30 mouse cellular contexts compared by ENCODE assay signal in genomic region chr8:128696701-128697397, GRCm38 (mm10). TPM values are rescaled to one million over a fixed set of nuclear protein-coding genes. Genes with fewer than 3 reads are reported as not detected.
DNase-seq lines count a peak whose midpoint lies in the region; ATAC-seq and TF ChIP-seq lines count a peak whose summit lies in the region.
"Had no signal": no experiment of that assay in that cellular context is flagged by ENCODE, and none has a peak within 500 bp of the region (broad histone marks: within the 10 kb centered on the region; RNA-seq: fewer than 3 reads in every experiment).

No protein-coding gene starts in this region.

- H3K27ac ChIP-seq in lung, embryonic 15.5 days = peak overlapping the region; percentile 10; the same call in 1 of the 2 replicates
- H3K27ac ChIP-seq in lung, postnatal 0 days (ENCODE audit: low read length) = no peak overlapping the region
- H3K27ac ChIP-seq in liver, embryonic 14.5 days = peak overlapping the region; percentile 69
- H3K27ac ChIP-seq: forebrain, embryonic 10.5 days; forebrain, embryonic 15.5 days; hindbrain, embryonic 10.5 days; hindbrain, embryonic 15.5 days; kidney, embryonic 15.5 days; layer of hippocampus, adult 2 months; left cerebral cortex, adult 2 months; limb, embryonic 12.5 days; neural tube, embryonic 12.5 days had no signal

- no peaks in the 10 kb centered on the region for H3K9me3 ChIP-seq in lung, embryonic 15.5 days
- no peaks in the 10 kb centered on the region for H3K9me3 ChIP-seq in lung, postnatal 0 days (ENCODE audit: low read length)
- H3K9me3 ChIP-seq in liver, embryonic 14.5 days (ENCODE audit: control insufficient read depth, low read length) = no peaks in the 10 kb centered on the region
- H3K9me3 ChIP-seq: forebrain, embryonic 10.5 days; forebrain, embryonic 15.5 days; hindbrain, embryonic 10.5 days; hindbrain, embryonic 15.5 days; kidney, embryonic 15.5 days; limb, embryonic 12.5 days had no signal

- DNase-seq in lung, postnatal 0 days (ENCODE audit: low spot score) = no peak
- no peak for DNase-seq in liver, embryonic 14.5 days (ENCODE audit: low read depth in 3 of 3, low spot score in 3 of 3)
- DNase-seq in spleen, postnatal 4 days (ENCODE audit: low spot score in 2 of 2) = no peak
- DNase-seq in kidney, postnatal 25 days = no peak
- DNase-seq: adrenal gland, adult 2 months; cerebellum, adult 8-10 months; cerebellum, postnatal 25 days; heart, postnatal 14 days; kidney, adult 11 months; kidney, postnatal 36 days; lung, adult 18-20 months; lung, postnatal 4 days; right cerebral cortex, postnatal 4 days; thymus, adult 2 months; thymus, postnatal 36 days had no signal

- no peak overlapping the region for H3K4me3 ChIP-seq in lung, embryonic 15.5 days
- no peak overlapping the region for H3K4me3 ChIP-seq in lung, postnatal 0 days (ENCODE audit: low read depth, low read length)
- H3K4me3 ChIP-seq in liver, embryonic 14.5 days (ENCODE audit: insufficient read depth in 1 of 2, low read depth in 2 of 2, low read length in 2 of 2) = no peak overlapping the region
- H3K4me3 ChIP-seq: forebrain, embryonic 10.5 days; forebrain, embryonic 15.5 days; hindbrain, embryonic 10.5 days; hindbrain, embryonic 15.5 days; kidney, embryonic 15.5 days; layer of hippocampus, adult 2 months; left cerebral cortex, adult 2 months; limb, embryonic 12.5 days; neural tube, embryonic 12.5 days had no signal

- no peak overlapping the region for H3K4me2 ChIP-seq in lung, embryonic 15.5 days
- no peak overlapping the region for H3K4me2 ChIP-seq in lung, postnatal 0 days (replicated peaks; ENCODE audit: low read depth, low read length)
- peak overlapping the region; percentile 51 for H3K4me2 ChIP-seq in liver, embryonic 14.5 days (ENCODE audit: low read depth)
- H3K4me2 ChIP-seq: forebrain, embryonic 15.5 days; hindbrain, embryonic 15.5 days; kidney, embryonic 15.5 days; limb, embryonic 12.5 days; midbrain, embryonic 11.5 days; neural tube, embryonic 12.5 days had no signal

- no peaks in the 10 kb centered on the region for H3K36me3 ChIP-seq in lung, embryonic 15.5 days
- no peaks in the 10 kb centered on the region for H3K36me3 ChIP-seq in lung, postnatal 0 days (ENCODE audit: insufficient read depth, low read length)
- H3K36me3 ChIP-seq in liver, embryonic 14.5 days (replicated peaks; ENCODE audit: control insufficient read depth, insufficient read depth, low read depth) = no peaks in the 10 kb centered on the region
- H3K36me3 ChIP-seq: forebrain, embryonic 10.5 days; forebrain, embryonic 15.5 days; hindbrain, embryonic 15.5 days; limb, embryonic 12.5 days; neural tube, embryonic 12.5 days had no signal

- no peaks in the 10 kb centered on the region for H3K27me3 ChIP-seq in lung, embryonic 15.5 days
- no peaks in the 10 kb centered on the region for H3K27me3 ChIP-seq in lung, postnatal 0 days (replicated peaks; ENCODE audit: insufficient read depth, low read length)
- no peaks in the 10 kb centered on the region for H3K27me3 ChIP-seq in liver, embryonic 14.5 days (ENCODE audit: control insufficient read depth, insufficient read depth, low read length)
- H3K27me3 ChIP-seq: forebrain, embryonic 15.5 days; hindbrain, embryonic 15.5 days; kidney, embryonic 15.5 days; limb, embryonic 12.5 days; neural tube, embryonic 12.5 days had no signal

- TF ChIP-seq CTCF in lung, postnatal 0 days (IDR thresholded peaks at IDR 0.05) = no peak
- no peak for TF ChIP-seq CTCF in liver, embryonic 14.5 days (IDR thresholded peaks at IDR 0.05; ENCODE audit: low read depth)

- 84% methylated on average over 1 of the region's 1 CpGs for WGBS in lung, embryonic 15.5 days
- WGBS in lung, postnatal 0 days = 83% methylated on average over 1 of the region's 1 CpGs
- 41% methylated on average over 1 of the region's 1 CpGs for WGBS in liver, embryonic 14.5 days (ENCODE audit: insufficient replicate concordance)

- no peak for TF ChIP-seq EP300 in lung, postnatal 0 days (IDR thresholded peaks at IDR 0.05)
- no peak for TF ChIP-seq EP300 in liver, embryonic 14.5 days (IDR thresholded peaks at IDR 0.05; ENCODE audit: low read depth)

- peaks cover 44% of the 10 kb centered on the region for H3K4me1 ChIP-seq in lung, embryonic 15.5 days
- 0 out of 2 replicates have a peak, but pooled peaks cover 6% of the 10 kb centered on the region for H3K4me1 ChIP-seq in lung, postnatal 0 days (ENCODE audit: insufficient read depth, low read depth, low read length)
- H3K4me1 ChIP-seq in liver, embryonic 14.5 days (replicated peaks; ENCODE audit: control insufficient read depth in 2 of 2, insufficient read depth in 2 of 2, low read length in 1 of 2) = peaks cover 35 to 36% of the 10 kb centered on the region in 2 experiments
- H3K4me1 ChIP-seq: forebrain, embryonic 10.5 days; forebrain, embryonic 15.5 days; hindbrain, embryonic 10.5 days; limb, embryonic 12.5 days; neural tube, embryonic 12.5 days had no signal

- no peak overlapping the region for H3K9ac ChIP-seq in lung, embryonic 15.5 days
- no peak overlapping the region for H3K9ac ChIP-seq in lung, postnatal 0 days (replicated peaks; ENCODE audit: low read depth)
- no peak overlapping the region for H3K9ac ChIP-seq in liver, embryonic 14.5 days (replicated peaks)
- H3K9ac ChIP-seq: forebrain, embryonic 15.5 days; hindbrain, embryonic 15.5 days; kidney, embryonic 15.5 days; limb, embryonic 12.5 days; neural tube, embryonic 12.5 days had no signal

- no peak for ATAC-seq in lung, embryonic 15.5 days (ENCODE audit: borderline replicate concordance, extremely low read depth, low FRiP score, low TSS enrichment)
- no peak for ATAC-seq in lung, postnatal 0 days
- peak; percentile 57 for ATAC-seq in common myeloid progenitor, adult 5-6 weeks (replicated peaks; ENCODE audit: low read depth, poor library complexity, severe bottlenecking)
- peak; percentile 64 for ATAC-seq in liver, embryonic 14.5 days (ENCODE audit: insufficient read depth)
- peak; percentile 67 for ATAC-seq in megakaryocyte-erythroid progenitor cell, adult 5-6 weeks (replicated peaks; ENCODE audit: low FRiP score, low TSS enrichment, poor library complexity, severe bottlenecking)
- ATAC-seq: forebrain, embryonic 15.5 days; inflammation-experienced regulatory T-cells, adult 6 months; midbrain, embryonic 16.5 days had no signal

RNA-seq across cellular contexts. Expression of gene Itgb1, which starts 11.4 kb away (rescaled TPM):
- polyA plus RNA-seq in lung, embryonic 15.5 days (2015; fragmentation: Nextera tagmentation; extraction: Ambion mirVana) = 396 and 402 TPM in 2 replicates
- 344 and 369 TPM in 2 replicates for polyA plus RNA-seq in lung, postnatal 0 days (2015; fragmentation: Nextera tagmentation; extraction: Ambion mirVana)
- total RNA-seq in common myeloid progenitor, adult 5-6 weeks (2017) = 190 and 198 TPM in 2 replicates
- polyA plus RNA-seq in liver, embryonic 14.5 days (2012; rRNA removed) = 28.8 and 42.4 TPM in 2 replicates
- polyA plus RNA-seq in liver, embryonic 14.5 days (2014; fragmentation: Nextera tagmentation; extraction: Ambion mirVana) = 74.1 and 83.9 TPM in 2 replicates
- 65.5 and 79.9 TPM in 2 replicates for total RNA-seq in megakaryocyte-erythroid progenitor cell, adult 5-6 weeks (2014; fragmentation: Nextera tagmentation)
- total RNA-seq in megakaryocyte-erythroid progenitor cell, adult 5-6 weeks (2017) = 164 and 180 TPM in 2 replicates

Comparison
In these comparisons a context has a peak if more than half of its experiments do, and no peak if none do; other contexts are left out.
1. ATAC-seq: peak in common myeloid progenitor, adult 5-6 weeks (single experiment), liver, embryonic 14.5 days (single experiment) and megakaryocyte-erythroid progenitor cell, adult 5-6 weeks (single experiment); none in lung, embryonic 15.5 days (single experiment) and lung, postnatal 0 days (single experiment).